Mouse (Mus musculus) 3134 (cell line): ENCODE results near the gene Srp54c.

Experiments used
- DNase-seq: peaks from one replicate; pipeline ENCODE4 v3.0.0-alpha.2; 2011; ENCODE audit warnings: low spot score; ENCODE audit not compliant: insufficient read length; ENCODE audit errors: extremely low read depth

Srp54c gene

DNA sequence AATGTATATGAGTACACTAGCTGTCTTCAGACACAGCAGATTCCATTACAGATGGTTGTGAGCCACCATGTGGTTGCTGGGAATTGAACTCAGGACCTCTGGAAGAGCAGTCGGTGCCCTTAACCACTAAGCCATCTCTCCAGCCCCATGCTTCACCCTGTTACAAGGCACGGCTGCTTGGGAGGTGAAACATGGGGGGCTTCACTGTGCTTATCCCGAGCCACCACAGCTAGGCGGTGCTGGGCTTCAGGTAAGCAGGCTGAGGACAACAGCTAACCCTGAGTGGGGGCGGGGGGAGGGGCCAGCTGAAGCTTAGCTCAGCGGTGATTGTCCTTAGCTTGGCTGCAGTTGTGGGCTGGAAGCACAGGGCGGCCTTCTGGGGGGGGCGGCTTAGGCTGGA is 79.5 kb downstream of the Srp54c start:
- DNase-seq: no peak

DNA sequence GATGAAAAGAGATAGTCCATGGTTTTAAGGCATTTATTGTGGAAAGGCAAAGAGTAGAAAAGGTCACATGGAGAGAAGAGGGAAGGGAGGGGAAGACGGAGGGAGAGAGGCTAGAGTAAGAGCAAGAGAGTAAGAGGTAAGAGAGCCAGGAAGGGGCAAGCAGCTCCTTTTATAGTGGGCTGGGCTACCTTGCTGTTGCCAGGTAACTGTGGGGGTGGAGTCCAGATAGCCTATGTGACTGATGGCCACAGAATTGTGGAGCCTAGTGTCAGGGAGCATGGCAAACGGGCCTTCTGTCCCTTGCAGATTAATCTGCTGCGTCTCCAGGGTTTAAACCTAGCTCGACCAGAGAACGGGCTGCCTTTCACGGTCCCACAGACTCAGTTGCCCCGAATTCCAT is 81.9 kb downstream of the Srp54c start:
- no peak for DNase-seq
